Mouse (Mus musculus) small intestine, adult 2 months (tissue): ENCODE measurements around the gene Sdhaf1. TPM values are rescaled to one million over a fixed set of nuclear protein-coding genes. Genes with fewer than 3 reads are reported as not detected.

ENCODE experiments used
- H3K27ac ChIP-seq: fragments of 200-500 bp; 2 replicates; pipeline ENCODE4 v1.5.1; 2012; ENCODE audit warnings: low read depth, low read length, control low read depth, inconsistent platforms; ENCODE audit not compliant: insufficient read depth
- H3K27me3 ChIP-seq: fragments of 200-500 bp; 2 replicates; pipeline ENCODE4 v1.6.1; 2012; ENCODE audit warnings: mild to moderate bottlenecking, moderate library complexity, low read length, inconsistent platforms; ENCODE audit not compliant: control insufficient read depth, insufficient read depth
- H3K36me3 ChIP-seq: fragments of 200-500 bp; 2 replicates; pipeline ENCODE4 v1.6.1; 2012; ENCODE audit warnings: mild to moderate bottlenecking, low read length, control low read depth, inconsistent platforms; ENCODE audit not compliant: control insufficient read depth, insufficient read depth
- H3K4me1 ChIP-seq: fragments of 200-500 bp; 2 replicates; pipeline ENCODE4 v1.6.1; 2012; ENCODE audit warnings: low read length, inconsistent platforms, mixed read lengths; ENCODE audit not compliant: control insufficient read depth, insufficient read depth, insufficient read length
- H3K4me3 ChIP-seq: fragments of 200-500 bp; 2 replicates; pipeline ENCODE4 v1.5.1; 2012; ENCODE audit warnings: low read depth, mild to moderate bottlenecking, control low read depth, inconsistent platforms, low read length, moderate library complexity
- CTCF ChIP-seq: fragments of 200-500 bp; IDR thresholded peaks from 2 replicates; pipeline ENCODE4 v1.5.1; 2012; ENCODE audit warnings: low read depth, mild to moderate bottlenecking, control low read depth, inconsistent platforms, low read length, moderate library complexity, mixed read lengths; ENCODE audit not compliant: insufficient replicate concordance, insufficient read length; ENCODE audit errors: extremely low read depth
- POLR2A ChIP-seq: fragments of 200-500 bp; IDR thresholded peaks from 2 replicates; pipeline ENCODE4 v1.6.1; 2012; ENCODE audit warnings: low read depth, mild to moderate bottlenecking, control low read depth, inconsistent platforms, low read length, moderate library complexity
- whole genome bisulfite sequencing: fragments of 180-500 bp; shearing (Covaris S2); methylation state at CpG from one replicate; pipeline ENCODE4 v1.1.7; 2018; 5-methylcytosine and 5-hydroxymethylcytosine counted together
- polyA plus RNA-seq: library from polyadenylated mRNA; depleted of rRNA; stranded (reverse); fragments of >200 nt; gene quantifications from 2 replicates; pipeline ENCODE4 v1.2.3, GENCODE M21; 2012; rRNA removed

The Sdhaf1 gene
- polyA plus RNA-seq = 15.2 and 23.4 TPM in 2 replicates

GRCm38 (mm10) chr7:30323795-30324194 is at the start of gene Sdhaf1:
TSS of gene Sdhaf1 (minus strand) at chr7:30323895.
- Histone ChIP-seq H3K27ac (peak within 1 kb of the TSS; percentile 90), H3K36me3 (no peaks in the 10 kb centered on the region), H3K4me3 (no peak within 1 kb of the TSS), H3K4me1 (peaks cover 5% of the 10 kb centered on the region; the same call in 1 of the 2 replicates), H3K27me3 (no peaks in the 10 kb centered on the region)
- no peak for TF ChIP-seq CTCF
- no peak for TF ChIP-seq POLR2A
- WGBS = 85% methylated on average over 3 of the region's 3 CpGs

GRCm38 (mm10) chr7:30367466-30367865 is 43.8 kb upstream of the Sdhaf1 start:
- Histone ChIP-seq H3K27me3 (no peaks in the 10 kb centered on the region), H3K4me3 (no peak overlapping the region), H3K27ac (no peak overlapping the region), H3K4me1 (no peaks in the 10 kb centered on the region; the same call in none of the 2 replicates), H3K36me3 (no peaks in the 10 kb centered on the region)
- WGBS = 69% methylated on average over 2 of the region's 2 CpGs
- no peak for TF ChIP-seq CTCF
- TF ChIP-seq POLR2A = no peak

GRCm38 (mm10) chr7:30363344-30363738 is 39.6 kb upstream of the Sdhaf1 start:
- peaks cover 15% of the 10 kb centered on the region for H3K4me1 ChIP-seq
- no peaks in the 10 kb centered on the region for H3K27me3 ChIP-seq
- H3K36me3 ChIP-seq = no peaks in the 10 kb centered on the region
- no peak overlapping the region for H3K27ac ChIP-seq
- TF ChIP-seq POLR2A (no peak), CTCF (no peak)
- 49% methylated on average over 6 of the region's 6 CpGs for WGBS
- peak overlapping the region; percentile 76; the same call in 1 of the 2 replicates for H3K4me3 ChIP-seq

GRCm38 (mm10) chr7:30362652-30363343 is 39.1 kb upstream of the Sdhaf1 start, which contains the start of gene Lrfn3:
TSS of gene Lrfn3 (minus strand) at chr7:30362772.
- Histone ChIP-seq H3K4me1 (peaks cover 20% of the 10 kb centered on the region), H3K27me3 (no peaks in the 10 kb centered on the region), H3K4me3 (peak within 1 kb of the TSS; percentile 76), H3K27ac (no peak within 1 kb of the TSS), H3K36me3 (no peaks in the 10 kb centered on the region)
- 2% methylated on average over 51 of the region's 55 CpGs for WGBS
- TF ChIP-seq POLR2A (no peak), CTCF (no peak)

- Histone ChIP-seq H3K27ac (peak overlapping the region; percentile 90), H3K4me1 (peaks cover 21% of the 10 kb centered on the region), H3K27me3 (no peaks in the 10 kb centered on the region), H3K36me3 (peaks cover 2% of the 10 kb centered on the region; the same call in 1 of the 2 replicates), H3K4me3 (peak overlapping the region; percentile 64)
- no peak for TF ChIP-seq POLR2A
- no peak for TF ChIP-seq CTCF
- 85% methylated on average over 17 of the region's 17 CpGs for WGBS
These were observed 36.3 kb upstream of the Sdhaf1 start for GRCm38 (mm10) chr7:30360028-30360427.

GRCm38 (mm10) chr7:30359276-30359865 is 35.7 kb upstream of the Sdhaf1 start:
- Histone ChIP-seq H3K27ac (peak overlapping the region; percentile 90), H3K4me1 (peaks cover 23% of the 10 kb centered on the region), H3K27me3 (no peaks in the 10 kb centered on the region), H3K36me3 (peaks cover 2% of the 10 kb centered on the region; the same call in 1 of the 2 replicates), H3K4me3 (peak overlapping the region; percentile 64)
- WGBS = 34% methylated on average over 31 of the region's 31 CpGs
- no peak for TF ChIP-seq POLR2A
- no peak for TF ChIP-seq CTCF
